10 mouse cellular contexts compared by ENCODE assay signal in the genomic region with DNA sequence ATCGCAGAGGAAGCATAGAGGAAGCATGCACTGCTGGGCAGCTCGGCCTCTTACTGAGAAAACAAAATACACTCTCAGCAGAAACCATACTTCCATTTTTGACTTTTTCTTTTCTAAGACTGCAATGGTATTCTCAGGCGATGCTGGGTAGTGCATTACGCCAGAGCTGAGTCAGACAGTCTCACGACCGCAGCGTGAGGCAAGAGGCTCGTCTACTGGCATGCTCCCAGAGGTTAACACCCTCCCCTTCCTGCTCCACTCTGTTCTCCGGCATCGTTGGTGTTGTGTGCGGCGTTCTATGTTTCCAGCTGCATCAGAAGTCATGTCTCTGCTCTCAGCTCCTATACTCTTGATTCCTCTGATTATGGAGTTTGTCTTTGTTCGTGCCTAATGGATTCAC.
DNase-seq lines count a peak whose midpoint lies in the region; ATAC-seq lines count a peak whose summit lies in the region.
"Had no signal": no experiment of that assay in that cellular context is flagged by ENCODE, and none has a peak within 500 bp of the region (broad histone marks: within the 10 kb centered on the region; RNA-seq: fewer than 3 reads in every experiment).

No protein-coding gene starts in this region.

- H3K27ac ChIP-seq in midbrain, embryonic 13.5 days: no peak overlapping the region
- H3K27ac ChIP-seq: heart, embryonic 15.5 days; limb, embryonic 15.5 days had no signal

- no peak for ATAC-seq in midbrain, embryonic 13.5 days

- intact Hi-C loops in heart, postnatal 14 days (cut with DNase I): no loop called here
- intact Hi-C loops in heart, postnatal 25 days (cut with DNase I): no loop called here

- H3K4me3 ChIP-seq in midbrain, embryonic 13.5 days (replicated peaks): no peak overlapping the region
- H3K4me3 ChIP-seq: heart, embryonic 15.5 days; limb, embryonic 15.5 days had no signal

- H3K9me3 ChIP-seq in midbrain, embryonic 13.5 days: no peaks in the 10 kb centered on the region
- H3K9me3 ChIP-seq: heart, embryonic 15.5 days; limb, embryonic 15.5 days had no signal

- no peaks in the 10 kb centered on the region for H3K27me3 ChIP-seq in midbrain, embryonic 13.5 days
- H3K27me3 ChIP-seq: heart, embryonic 15.5 days; limb, embryonic 15.5 days had no signal

- H3K36me3 ChIP-seq in midbrain, embryonic 13.5 days: peaks cover 53% of the 10 kb centered on the region

- no peak overlapping the region for H3K4me2 ChIP-seq in midbrain, embryonic 13.5 days (replicated peaks)
- H3K4me2 ChIP-seq: heart, embryonic 15.5 days; limb, embryonic 15.5 days had no signal

- peak; percentile 9 to 10 for DNase-seq in heart, postnatal 14 days
- no peak for DNase-seq in heart, postnatal 25 days (ENCODE audit: low spot score)
- DNase-seq in 3134 (ENCODE audit: extremely low read depth, insufficient read length, low spot score) (peak; percentile 70), adipocyte (ENCODE audit: low spot score) (peak; percentile 63)
- DNase-seq in lung, postnatal 10 days: peak; percentile 31
- DNase-seq in urinary bladder, postnatal 4 days (ENCODE audit: low spot score in 2 of 2): no peak
- DNase-seq: kidney, adult 11 months had no signal

- H3K9ac ChIP-seq in midbrain, embryonic 13.5 days (replicated peaks): no peak overlapping the region
- H3K9ac ChIP-seq: heart, embryonic 15.5 days; limb, embryonic 15.5 days had no signal

- no peaks in the 10 kb centered on the region for H3K4me1 ChIP-seq in midbrain, embryonic 13.5 days (replicated peaks)
- H3K4me1 ChIP-seq: heart, embryonic 15.5 days; limb, embryonic 15.5 days had no signal

- 97% methylated on average over 13 of the region's 13 CpGs for WGBS in midbrain, embryonic 13.5 days

Comparison
In these comparisons a context has a peak if more than half of its experiments do, and no peak if none do; other contexts are left out.
1. DNase-seq: peak in heart, postnatal 14 days (2 of 2), 3134 (single experiment), adipocyte (single experiment) and lung, postnatal 10 days (single experiment); none in heart, postnatal 25 days (single experiment) and urinary bladder, postnatal 4 days (0 of 2).